Mouse (Mus musculus): ENCODE measurements at regions not wholly inside any gene's neighbourhood (a gene's known extent, or its start where the extent isn't known, plus 50 kb on each side); places are given as distances from the start of the nearest gene placed in this dataset.

DNA sequence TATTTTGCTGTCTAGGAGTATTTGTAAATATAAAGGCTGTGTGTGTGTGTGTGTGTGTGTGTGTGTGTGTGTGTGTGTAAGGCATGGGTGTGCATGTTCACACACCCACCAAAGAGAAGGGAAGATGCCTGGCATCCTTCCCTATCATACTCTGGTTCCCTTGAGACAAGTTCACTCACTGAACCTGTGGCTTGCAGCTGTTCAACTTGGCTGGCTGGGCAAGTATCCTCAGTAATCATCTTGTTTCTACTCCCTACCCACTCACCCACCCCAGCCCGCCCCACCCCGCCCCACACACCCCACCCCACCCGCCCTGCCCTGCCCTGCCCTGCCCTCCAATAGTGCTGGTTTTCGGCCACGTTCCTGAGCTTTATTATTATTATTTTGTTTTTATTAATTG lies 448.5 kb downstream of the Pid1 start:
- no peak for TF ChIP-seq CTCF (conservative IDR thresholded peaks at IDR 0.05; ENCODE audit: low read length)
- no peak for TF ChIP-seq NANOG (IDR thresholded peaks at IDR 0.05; ENCODE audit: borderline replicate concordance, low read length)
- TF ChIP-seq POU5F1 (IDR thresholded peaks at IDR 0.05; ENCODE audit: borderline replicate concordance, low read length), result no peak

Data from E14TG2a.4 (cell line).